Mouse (Mus musculus) liver, embryonic 15.5 days (tissue): ENCODE measurements at regions not wholly inside any gene's neighbourhood (a gene's known extent, or its start where the extent isn't known, plus 50 kb on each side); places are given as distances from the start of the nearest gene placed in this dataset.

Experiments used
- ATAC-seq: fragments of 200-750 bp; cut with Nextera tagmentation; 2 replicates; pipeline ENCODE4 v1.8.0; 2017; ENCODE audit warnings: moderate number of reproducible peaks, mild to moderate bottlenecking, moderate library complexity; ENCODE audit not compliant: insufficient read depth
- H3K27ac ChIP-seq: fragments of 300-500 bp; sonication (generic); replicated peaks from 2 replicates; pipeline ENCODE4 v1.5.1; 2015; ENCODE audit warnings: mild to moderate bottlenecking, inconsistent platforms
- H3K27me3 ChIP-seq: fragments of 300-500 bp; sonication (generic); 2 replicates; pipeline ENCODE4 v1.6.1; 2015; ENCODE audit warnings: mild to moderate bottlenecking, inconsistent platforms
- H3K36me3 ChIP-seq: fragments of 300-500 bp; sonication (generic); replicated peaks from 2 replicates; pipeline ENCODE4 v1.6.1; 2015; ENCODE audit warnings: moderate library complexity, mild to moderate bottlenecking, inconsistent platforms
- H3K4me1 ChIP-seq: fragments of 300-500 bp; sonication (generic); replicated peaks from 2 replicates; pipeline ENCODE4 v1.6.1; 2015; ENCODE audit warnings: inconsistent platforms
- H3K4me2 ChIP-seq: fragments of 300-500 bp; sonication (generic); 2 replicates; pipeline ENCODE4 v1.6.1; 2015; ENCODE audit warnings: moderate library complexity, mild to moderate bottlenecking, inconsistent platforms
- H3K4me3 ChIP-seq: fragments of 300-500 bp; sonication (generic); replicated peaks from 2 replicates; pipeline ENCODE4 v1.5.1; 2015; ENCODE audit warnings: mild to moderate bottlenecking, inconsistent platforms
- H3K9ac ChIP-seq: fragments of 300-500 bp; sonication (generic); 2 replicates; pipeline ENCODE4 v1.6.1; 2015; ENCODE audit warnings: moderate library complexity, mild to moderate bottlenecking, inconsistent platforms
- H3K9me3 ChIP-seq: fragments of 300-500 bp; sonication (generic); replicated peaks from 2 replicates; pipeline ENCODE4 v1.6.1; 2016; ENCODE audit warnings: inconsistent platforms
- WGBS: fragments of 180-500 bp; shearing (Covaris S2); methylation state at CpG from one replicate; pipeline ENCODE4 v1.1.7; 2015; ENCODE audit warnings: mixed read lengths; ENCODE audit not compliant: insufficient replicate concordance; 5-methylcytosine and 5-hydroxymethylcytosine counted together

DNA sequence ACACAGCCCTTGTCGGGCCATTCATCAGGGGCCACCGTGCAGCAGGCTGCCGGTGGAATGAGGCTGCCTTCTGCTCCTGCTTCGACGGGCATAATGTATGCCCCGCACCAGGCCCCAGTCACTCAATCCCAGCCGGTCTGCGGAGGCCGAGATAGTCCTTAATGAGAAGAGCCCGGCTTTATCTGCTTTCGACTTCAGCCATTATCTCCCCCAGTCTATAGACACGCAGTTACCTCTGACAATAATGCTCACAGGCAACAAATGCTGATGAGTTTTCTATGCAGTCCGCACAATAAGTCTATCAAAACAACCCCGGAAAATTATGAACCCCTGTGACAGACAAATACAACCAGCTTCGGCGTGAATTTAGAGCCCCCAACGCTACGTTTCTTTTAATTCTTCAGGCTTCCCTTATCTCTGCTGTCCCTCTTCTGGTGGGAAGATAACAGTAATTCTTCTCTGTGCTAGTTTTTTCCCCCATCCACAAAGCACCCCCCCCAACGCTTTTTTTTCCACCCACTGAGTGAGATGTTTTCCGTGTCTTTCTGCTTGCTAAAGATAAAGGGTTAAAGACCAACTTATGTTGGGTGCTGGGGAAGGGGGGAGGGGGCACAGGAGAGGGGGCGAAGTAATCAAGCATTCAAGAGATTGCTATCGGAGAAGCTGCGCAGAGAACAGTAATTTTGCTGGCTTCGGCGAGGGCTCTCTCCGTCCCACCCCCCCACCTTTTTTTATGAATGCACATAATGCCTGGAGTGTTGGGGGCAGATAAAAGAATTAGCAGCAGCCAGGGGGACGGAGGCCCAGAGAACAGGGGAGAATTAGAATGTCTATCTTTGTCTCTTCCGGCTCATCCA, 117.8 kb downstream of the Mrm1 start:
- Histone ChIP-seq H3K4me1 (peaks cover 58% of the 10 kb centered on the region), H3K27ac (peak overlapping the region; percentile 81), H3K4me2 (peak overlapping the region; percentile 64), H3K9ac (peak overlapping the region; percentile 30), H3K36me3 (no peaks in the 10 kb centered on the region), H3K27me3 (peaks cover 32% of the 10 kb centered on the region), H3K4me3 (peak overlapping the region; percentile 27), H3K9me3 (no peaks in the 10 kb centered on the region)
- peak; percentile 90 for ATAC-seq
- 2% methylated on average over 28 of the region's 28 CpGs for WGBS

DNA sequence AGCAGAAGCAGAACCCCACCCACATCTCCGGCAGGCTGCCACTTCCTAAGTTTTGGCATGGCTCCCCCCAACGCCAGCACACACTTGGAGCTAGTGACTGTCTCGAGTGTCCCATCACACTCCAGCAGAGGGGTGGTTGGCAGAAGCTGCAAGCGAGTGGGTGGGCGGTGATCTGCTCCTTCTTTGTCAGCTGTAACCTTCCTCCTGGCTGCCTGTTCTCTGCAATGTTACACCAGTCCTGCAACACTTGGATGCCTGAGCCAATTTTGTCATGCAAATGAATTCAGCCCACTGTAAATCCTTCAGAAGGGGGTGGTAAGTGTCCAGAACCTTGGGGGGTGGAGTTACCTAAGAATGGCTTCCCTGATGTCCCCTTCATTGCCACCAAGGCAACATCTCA, 121.8 kb downstream of the Mrm1 start:
- Histone ChIP-seq H3K27me3 (peaks cover 17% of the 10 kb centered on the region; the same call in 1 of the 2 replicates), H3K4me1 (peaks cover 70% of the 10 kb centered on the region), H3K4me3 (no peak overlapping the region), H3K4me2 (no peak overlapping the region), H3K9me3 (no peaks in the 10 kb centered on the region), H3K9ac (no peak overlapping the region), H3K27ac (no peak overlapping the region), H3K36me3 (no peaks in the 10 kb centered on the region)
- 46% methylated on average over 5 of the region's 5 CpGs for WGBS
- ATAC-seq, result no peak

DNA sequence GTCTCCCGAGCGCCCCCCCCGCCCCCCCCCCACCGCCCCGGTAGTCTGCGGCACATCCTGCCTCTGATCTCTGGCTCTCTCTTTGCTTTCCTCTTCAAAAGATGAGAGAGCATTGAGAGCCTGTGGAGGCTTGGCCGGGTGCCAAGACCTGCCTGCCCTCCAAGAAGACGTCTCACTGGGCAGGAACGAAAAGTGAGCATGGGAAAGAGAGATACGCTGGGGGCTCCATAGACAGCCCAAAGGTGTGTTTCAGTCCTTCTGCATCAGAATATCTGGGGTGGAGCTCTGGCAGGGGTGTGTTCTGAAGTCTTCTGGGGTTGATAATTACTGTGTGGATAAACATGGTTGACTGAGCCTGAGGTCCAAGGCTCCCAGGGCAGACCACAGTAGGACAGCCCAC, 126.7 kb downstream of the Mrm1 start:
- H3K4me2 ChIP-seq, result peak overlapping the region; percentile 55
- ATAC-seq, result peak; percentile 86
- H3K9me3 ChIP-seq, result no peaks in the 10 kb centered on the region
- H3K9ac ChIP-seq, result peak overlapping the region; percentile 21; the same call in 1 of the 2 replicates
- H3K27me3 ChIP-seq, result peaks cover 8% of the 10 kb centered on the region; the same call in 1 of the 2 replicates
- no peaks in the 10 kb centered on the region for H3K36me3 ChIP-seq
- WGBS, result 11% methylated on average over 10 of the region's 10 CpGs
- H3K4me3 ChIP-seq, result peak overlapping the region; percentile 39
- H3K27ac ChIP-seq, result peak overlapping the region; percentile 38; the same call in 1 of the 2 replicates
- H3K4me1 ChIP-seq, result peaks cover 37% of the 10 kb centered on the region

DNA sequence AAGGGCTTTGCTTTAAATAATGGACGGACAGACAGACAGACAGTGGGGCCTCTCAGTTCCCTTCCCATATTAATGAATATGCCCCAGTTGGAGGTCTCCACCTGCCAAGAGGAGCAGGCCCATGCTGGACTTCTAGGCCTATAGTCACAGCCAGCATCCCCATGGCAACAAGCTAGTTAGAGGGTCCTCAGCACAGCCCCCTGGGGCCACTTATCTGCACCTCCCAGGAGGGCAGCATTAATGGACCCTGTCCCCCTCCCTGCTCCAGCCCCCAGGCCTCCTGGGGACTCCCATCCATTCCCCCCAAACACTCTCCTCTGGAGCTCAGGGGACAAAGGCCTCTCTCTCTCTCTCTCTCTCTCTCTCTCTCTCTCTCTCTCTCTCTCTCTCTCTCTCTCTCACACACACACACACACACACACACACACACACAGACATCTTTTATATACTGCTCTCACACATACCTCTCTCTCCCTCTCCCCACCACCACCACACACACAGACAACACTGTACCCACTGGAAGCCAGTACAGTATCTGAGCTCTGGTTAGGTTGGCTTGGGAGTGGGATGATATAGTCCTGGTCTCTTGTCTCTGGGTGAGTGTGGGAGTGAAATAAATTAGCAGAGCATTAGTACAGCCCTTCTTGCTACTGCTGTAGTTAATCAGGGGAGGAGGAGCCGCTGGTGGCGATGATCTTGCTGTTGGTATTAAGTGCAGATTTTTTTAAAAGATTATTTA, 127.7 kb downstream of the Mrm1 start:
- H3K9me3 ChIP-seq, result no peaks in the 10 kb centered on the region
- H3K27me3 ChIP-seq, result peaks cover 3% of the 10 kb centered on the region; the same call in 1 of the 2 replicates
- H3K4me2 ChIP-seq, result peak overlapping the region; percentile 55
- peak overlapping the region; percentile 39 for H3K4me3 ChIP-seq
- H3K27ac ChIP-seq, result no peak overlapping the region
- no peak for ATAC-seq
- H3K36me3 ChIP-seq, result no peaks in the 10 kb centered on the region
- WGBS, result 54% methylated on average over 3 of the region's 3 CpGs
- H3K9ac ChIP-seq, result no peak overlapping the region
- H3K4me1 ChIP-seq, result peaks cover 28% of the 10 kb centered on the region

DNA sequence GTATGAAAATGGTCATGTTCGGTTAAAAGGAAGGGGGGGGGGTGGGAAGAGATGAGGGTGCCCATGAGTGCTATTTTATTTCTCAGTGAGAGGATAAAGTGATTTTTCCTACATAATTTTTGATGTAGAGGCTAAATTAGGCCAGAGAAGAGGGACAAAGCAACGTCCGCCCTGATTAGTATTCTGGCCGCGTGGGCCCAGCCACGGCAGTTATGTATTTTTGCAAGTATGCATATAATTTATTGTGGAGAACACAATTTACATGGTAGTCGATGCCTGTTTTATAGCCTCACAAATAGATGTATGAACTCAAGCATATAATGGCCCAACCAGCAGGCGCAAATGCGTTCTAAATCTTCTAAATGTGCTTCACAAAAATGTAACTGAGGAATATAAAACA, 132.8 kb downstream of the Mrm1 start:
- no peaks in the 10 kb centered on the region for H3K9me3 ChIP-seq
- H3K27ac ChIP-seq, result no peak overlapping the region
- 80% methylated on average over 9 of the region's 9 CpGs for WGBS
- ATAC-seq, result no peak
- H3K9ac ChIP-seq, result no peak overlapping the region
- peaks cover 9% of the 10 kb centered on the region; the same call in 1 of the 2 replicates for H3K4me1 ChIP-seq
- H3K4me2 ChIP-seq, result no peak overlapping the region
- no peaks in the 10 kb centered on the region for H3K36me3 ChIP-seq
- no peak overlapping the region for H3K4me3 ChIP-seq
- H3K27me3 ChIP-seq, result peaks cover 6% of the 10 kb centered on the region; the same call in 1 of the 2 replicates

DNA sequence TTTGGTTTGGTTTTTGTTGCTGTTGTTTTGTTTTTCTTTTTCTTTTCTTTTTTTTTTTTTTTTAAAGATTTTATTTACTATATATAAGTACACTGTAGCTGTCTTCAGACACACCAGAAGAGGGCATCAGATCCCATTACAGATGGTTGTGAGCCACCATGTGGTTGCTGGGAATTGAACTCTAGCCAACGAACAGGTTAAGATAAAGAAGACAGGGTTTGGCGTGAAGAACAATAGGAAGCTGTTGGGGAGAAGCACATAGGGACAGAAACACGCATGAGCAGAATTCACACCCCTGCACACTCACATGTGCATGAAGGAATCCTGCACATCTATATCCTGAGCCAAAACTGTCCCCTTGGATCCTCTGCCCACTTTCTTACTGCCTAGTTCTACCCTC, 135.0 kb downstream of the Mrm1 start:
- WGBS, result 61% methylated on average over 3 of the region's 3 CpGs
- Histone ChIP-seq H3K9me3 (no peaks in the 10 kb centered on the region), H3K4me2 (no peak overlapping the region), H3K4me1 (peaks cover 4% of the 10 kb centered on the region; the same call in 1 of the 2 replicates), H3K36me3 (no peaks in the 10 kb centered on the region), H3K4me3 (no peak overlapping the region), H3K27me3 (peaks cover 20% of the 10 kb centered on the region), H3K9ac (no peak overlapping the region), H3K27ac (no peak overlapping the region)
- no peak for ATAC-seq

DNA sequence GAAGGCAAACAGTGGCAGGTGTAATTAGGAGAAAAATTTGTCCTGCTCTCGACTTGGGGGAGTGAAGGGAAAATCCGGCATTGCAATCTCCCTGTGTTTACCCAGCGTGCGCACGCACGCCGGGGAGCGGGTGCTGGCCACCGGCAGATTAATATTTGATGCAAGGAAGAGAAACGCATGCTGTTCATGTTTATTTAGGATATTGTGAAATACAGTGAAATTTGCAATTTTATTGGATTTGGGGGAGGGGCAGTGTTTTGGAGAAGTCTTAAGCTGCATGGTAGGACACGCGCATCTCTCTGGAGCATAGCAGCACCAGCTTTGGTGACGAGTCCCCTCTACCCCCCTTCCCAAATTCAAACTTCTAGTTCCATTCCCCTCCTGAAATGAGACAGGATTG, 136.4 kb downstream of the Mrm1 start:
- no peaks in the 10 kb centered on the region for H3K36me3 ChIP-seq
- H3K27ac ChIP-seq, result no peak overlapping the region
- no peak overlapping the region for H3K4me3 ChIP-seq
- H3K4me1 ChIP-seq, result peaks cover 4% of the 10 kb centered on the region; the same call in 1 of the 2 replicates
- no peak for ATAC-seq
- 80% methylated on average over 13 of the region's 13 CpGs for WGBS
- no peak overlapping the region for H3K4me2 ChIP-seq
- no peaks in the 10 kb centered on the region for H3K9me3 ChIP-seq
- H3K27me3 ChIP-seq, result peaks cover 33% of the 10 kb centered on the region
- no peak overlapping the region for H3K9ac ChIP-seq

DNA sequence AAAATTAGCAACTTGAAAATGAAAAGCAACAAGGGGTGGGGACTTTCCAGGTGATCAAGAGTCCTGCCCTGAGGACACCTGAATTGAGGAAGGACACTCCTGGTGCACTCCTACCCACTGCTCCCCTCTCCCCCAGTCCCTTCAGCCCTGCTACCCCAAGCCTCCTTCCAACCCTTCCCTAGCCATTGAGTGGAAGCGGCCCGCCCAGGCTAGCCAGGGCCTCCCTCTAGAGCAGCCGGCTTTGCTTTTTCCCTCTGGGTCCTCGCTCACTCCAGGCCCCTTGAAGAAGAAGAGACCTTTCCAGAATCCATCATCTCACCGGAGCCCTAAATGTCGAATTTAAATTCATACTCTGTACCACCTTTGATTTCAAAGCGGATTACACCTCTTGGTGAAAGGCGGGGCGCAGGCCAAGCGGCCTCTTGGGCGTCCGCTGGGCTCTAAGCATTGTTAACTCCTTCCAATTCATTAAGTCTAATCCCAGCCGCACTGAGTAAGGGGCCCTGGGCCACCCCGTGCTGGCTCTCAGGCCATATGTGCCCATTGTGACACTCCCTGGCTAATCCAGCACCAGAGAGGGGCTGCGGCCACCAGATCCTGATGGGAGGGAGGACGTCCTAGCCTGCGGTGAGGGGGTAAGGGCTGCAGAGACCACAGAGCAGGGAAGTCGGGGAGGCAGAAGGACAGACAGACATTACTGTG, 142.8 kb downstream of the Mrm1 start:
- Histone ChIP-seq H3K4me1 (no peaks in the 10 kb centered on the region), H3K36me3 (no peaks in the 10 kb centered on the region), H3K27me3 (peaks cover 66% of the 10 kb centered on the region), H3K4me3 (no peak overlapping the region), H3K4me2 (no peak overlapping the region), H3K9ac (no peak overlapping the region), H3K27ac (no peak overlapping the region), H3K9me3 (no peaks in the 10 kb centered on the region)
- 39% methylated on average over 18 of the region's 18 CpGs for WGBS
- ATAC-seq, result no peak

DNA sequence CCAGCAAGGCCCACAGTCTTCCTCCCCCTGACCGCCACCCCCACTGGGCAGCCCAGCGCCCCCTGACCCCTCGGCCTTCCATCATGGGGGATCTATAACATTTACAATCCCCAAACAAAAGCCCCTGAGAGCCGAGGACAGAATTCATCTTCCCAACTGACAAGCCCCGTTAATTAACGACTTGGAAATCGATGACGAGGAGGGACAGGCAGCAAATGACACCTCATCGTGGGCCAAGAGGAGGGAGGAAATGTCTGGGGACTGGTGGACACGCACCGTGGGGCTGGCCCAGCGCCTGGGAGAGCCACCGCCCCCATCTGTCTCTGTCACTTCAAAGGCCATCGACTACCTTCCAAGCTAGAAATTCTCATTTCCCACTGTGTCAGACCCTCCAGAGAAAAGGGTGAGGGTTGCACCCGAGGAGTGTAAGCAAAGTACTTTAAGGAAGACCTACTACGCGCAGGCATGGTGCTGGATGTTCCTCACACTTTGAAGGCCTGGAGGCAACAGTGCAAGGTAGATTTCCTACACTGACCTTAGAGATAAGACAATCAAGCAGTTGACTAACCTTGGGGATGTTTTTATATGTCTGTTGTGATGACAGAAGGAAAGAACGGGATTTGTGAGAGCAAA, 146.4 kb downstream of the Mrm1 start:
- no peak for ATAC-seq
- H3K4me3 ChIP-seq, result no peak overlapping the region
- H3K9me3 ChIP-seq, result no peaks in the 10 kb centered on the region
- H3K27me3 ChIP-seq, result peaks cover 36% of the 10 kb centered on the region
- H3K4me1 ChIP-seq, result no peaks in the 10 kb centered on the region
- no peaks in the 10 kb centered on the region for H3K36me3 ChIP-seq
- WGBS, result 44% methylated on average over 18 of the region's 18 CpGs
- no peak overlapping the region for H3K27ac ChIP-seq
- no peak overlapping the region for H3K4me2 ChIP-seq
- H3K9ac ChIP-seq, result no peak overlapping the region

DNA sequence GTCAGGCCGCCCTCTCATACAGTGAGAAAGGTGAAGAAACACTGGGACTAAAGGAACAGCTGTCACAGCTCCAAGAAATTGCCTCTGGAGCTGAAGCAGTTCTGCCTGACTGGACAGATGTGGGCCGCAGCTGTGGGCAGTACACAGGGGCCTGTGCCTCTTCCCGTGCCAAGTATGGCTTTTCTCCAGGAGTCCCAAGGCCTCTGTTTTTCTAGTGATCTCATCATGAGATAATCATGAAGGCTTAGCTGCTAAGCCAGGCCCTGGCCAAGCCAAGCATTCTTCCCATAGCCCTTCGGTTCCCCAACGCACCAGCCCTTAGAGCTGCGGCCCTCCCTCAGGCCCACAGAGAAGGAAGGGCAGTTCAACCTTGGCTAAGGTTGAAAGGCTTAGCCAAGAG, 146.2 kb upstream of the Lhx1 start:
- Histone ChIP-seq H3K4me2 (no peak overlapping the region), H3K4me3 (no peak overlapping the region), H3K36me3 (no peaks in the 10 kb centered on the region), H3K9me3 (no peaks in the 10 kb centered on the region), H3K27ac (no peak overlapping the region), H3K9ac (no peak overlapping the region), H3K27me3 (peaks cover 23% of the 10 kb centered on the region), H3K4me1 (no peaks in the 10 kb centered on the region)
- ATAC-seq, result no peak
- WGBS, result 77% methylated on average over 6 of the region's 6 CpGs
